Mouse (Mus musculus): ENCODE results near the gene Nes.
A peak's percentile ranks its signal among the peaks of the same experiment; 100 is the strongest.

Gene Nes

DNA sequence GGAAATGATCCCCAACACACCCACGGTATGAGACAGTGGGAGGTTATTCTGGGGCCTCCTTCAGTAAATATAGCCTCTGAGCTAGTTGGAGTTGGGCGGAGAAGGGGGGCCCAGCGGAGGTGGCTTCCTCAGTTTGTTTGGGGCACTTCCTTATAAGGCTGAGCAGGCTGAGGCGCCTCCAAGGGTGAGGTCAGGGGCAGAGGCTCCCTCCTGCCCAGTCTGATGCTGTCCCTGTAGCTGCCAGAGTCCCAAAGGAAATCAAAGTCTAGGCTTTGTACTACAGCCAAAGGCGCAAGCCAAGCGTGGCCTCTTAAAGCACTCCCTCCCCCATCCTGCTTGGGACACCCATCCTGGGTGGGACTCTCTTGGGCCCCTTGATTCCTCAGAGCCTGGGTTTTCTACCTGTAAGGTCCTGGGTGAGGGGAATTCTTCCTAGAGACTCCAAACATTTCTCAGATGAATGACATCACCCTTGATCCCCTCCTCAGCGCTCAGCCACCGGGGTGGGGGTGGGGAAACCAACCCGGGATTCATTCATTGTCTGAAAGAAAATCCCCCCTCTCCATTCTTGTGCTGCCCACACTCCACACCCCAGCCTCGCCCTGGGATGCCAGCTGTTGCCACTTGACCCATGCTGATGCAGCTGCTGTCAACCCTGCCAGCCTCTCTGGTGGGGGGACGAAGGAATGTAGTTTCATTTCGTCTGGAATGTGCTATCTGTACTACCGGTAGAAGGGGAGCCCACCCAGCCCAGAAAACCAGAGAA lies 12.1 kb downstream of the Nes start:
- DNase-seq (ENCODE audit: low spot score) = no peak

DNA sequence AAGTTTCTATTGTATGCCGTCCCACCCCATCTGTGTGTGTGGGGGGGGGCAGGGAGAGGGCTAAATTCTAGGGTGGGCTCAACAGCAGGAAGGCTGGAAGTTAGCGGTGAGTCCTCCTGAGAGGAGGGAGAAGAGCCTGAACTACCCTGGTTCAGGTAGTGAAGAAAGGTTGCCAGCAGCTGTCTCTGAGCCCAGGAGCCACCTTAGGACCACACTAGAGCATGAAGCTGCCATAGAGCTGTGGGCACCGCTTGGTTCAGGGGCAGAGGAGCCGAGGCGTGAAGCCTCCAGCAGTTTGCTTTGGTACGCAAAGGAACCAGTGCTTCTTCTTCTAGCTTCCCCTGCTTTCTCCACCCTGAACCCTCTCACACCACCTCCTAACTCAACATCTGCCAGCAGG lies 12.7 kb downstream of the Nes start:
- DNase-seq (ENCODE audit: low spot score) = no peak

DNA sequence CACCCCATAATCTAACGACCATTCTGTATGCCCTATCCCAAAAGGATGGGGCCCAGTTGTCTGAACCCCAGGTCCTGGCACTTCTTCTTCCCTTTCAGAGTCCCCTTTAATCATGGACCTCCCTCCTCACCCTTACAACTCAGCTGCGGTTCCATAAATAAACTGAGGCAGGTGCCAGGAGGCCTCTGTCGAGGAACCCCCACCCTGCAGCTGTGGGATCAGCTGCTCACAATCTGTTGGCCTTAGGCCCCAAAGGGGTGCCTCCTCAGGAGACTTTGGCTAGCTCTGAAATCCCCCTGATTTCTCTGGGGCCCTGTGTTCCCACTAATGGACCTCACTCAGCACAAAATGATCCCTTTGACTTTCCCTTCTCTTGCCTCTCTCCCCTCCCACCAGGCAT lies 13.2 kb downstream of the Nes start:
- no peak for DNase-seq (ENCODE audit: low spot score)

DNA sequence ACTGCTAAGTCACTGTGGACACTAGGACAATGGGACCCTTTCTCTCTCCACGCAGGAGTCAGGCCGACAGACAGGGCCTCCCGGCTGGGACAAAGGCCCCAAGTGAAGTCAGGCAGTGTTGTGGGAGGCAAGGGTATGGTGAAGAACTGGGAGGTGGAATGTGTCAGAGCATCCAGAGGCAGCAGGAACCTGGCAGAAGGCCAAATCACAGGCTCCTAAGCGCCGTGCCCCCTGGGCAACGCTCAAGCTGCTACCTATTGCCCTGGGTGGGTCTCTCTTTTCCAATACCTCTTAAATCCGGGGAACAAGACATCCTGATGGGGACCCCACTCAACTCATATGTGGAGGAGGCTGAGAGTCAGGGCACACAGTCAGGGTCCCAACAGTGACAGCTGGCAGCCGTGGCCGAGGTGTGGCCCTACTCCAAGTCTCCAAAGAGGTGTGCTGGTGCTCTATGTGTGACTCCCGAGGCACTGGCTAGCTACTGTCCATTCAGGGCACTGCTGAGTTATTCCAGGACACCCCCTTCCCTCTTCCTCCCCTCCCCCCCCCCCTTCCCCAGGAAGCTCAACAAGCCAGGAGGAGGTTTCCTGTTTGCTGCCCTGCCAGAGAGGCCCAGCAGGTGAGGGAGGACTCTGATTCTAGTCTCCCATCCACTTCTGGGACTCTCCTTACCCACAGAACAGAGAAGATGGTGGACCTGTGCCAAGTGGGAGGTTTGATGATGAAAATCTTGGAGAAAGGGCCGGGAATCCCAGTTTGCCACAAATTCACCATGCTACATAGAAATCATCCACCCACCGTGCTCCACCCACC lies 14.8 kb downstream of the Nes start:
- no peak for DNase-seq (ENCODE audit: low spot score)

DNA sequence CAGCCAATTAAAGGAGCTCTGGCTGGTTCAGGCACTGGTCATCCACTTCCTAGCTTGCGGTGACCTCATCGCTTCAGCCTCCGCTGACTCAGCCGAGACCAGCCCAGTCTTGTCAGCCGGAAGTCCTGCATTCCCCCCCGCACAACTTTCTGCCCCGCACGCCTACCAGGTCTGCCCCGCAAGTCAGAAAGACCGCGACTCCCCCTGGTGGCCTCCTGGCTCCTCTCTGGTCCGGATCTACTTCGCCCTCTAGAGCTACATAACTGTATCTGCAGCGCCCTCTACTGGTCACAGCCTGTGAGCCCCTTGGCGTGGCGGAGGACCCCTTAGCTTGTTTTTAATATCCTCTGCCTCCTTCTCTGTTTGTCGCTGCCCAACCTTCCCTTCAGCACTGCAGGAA lies 16.0 kb downstream of the Nes start:
- DNase-seq (ENCODE audit: low spot score) = peak; percentile 94

DNA sequence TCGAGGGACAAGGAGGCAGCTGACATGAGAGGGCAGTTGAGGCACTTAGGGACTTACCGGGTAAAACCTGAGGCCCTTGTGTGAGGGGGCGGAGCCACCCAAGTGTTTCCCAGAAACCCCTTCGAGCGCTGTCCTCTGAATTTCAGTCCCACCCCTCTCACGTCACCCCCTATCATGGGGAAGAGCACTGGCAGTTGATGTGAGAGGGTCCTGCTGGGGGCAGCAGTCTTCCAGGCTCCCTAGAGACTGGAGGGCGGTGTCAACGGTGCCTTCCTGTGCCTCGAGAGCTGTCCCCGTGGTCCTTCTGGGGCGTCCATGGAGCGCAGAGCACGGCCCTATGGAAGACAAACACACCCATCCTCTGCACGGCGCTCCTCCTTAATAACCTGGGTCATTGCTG lies 16.8 kb downstream of the Nes start:
- DNase-seq (ENCODE audit: low spot score) = no peak

DNA sequence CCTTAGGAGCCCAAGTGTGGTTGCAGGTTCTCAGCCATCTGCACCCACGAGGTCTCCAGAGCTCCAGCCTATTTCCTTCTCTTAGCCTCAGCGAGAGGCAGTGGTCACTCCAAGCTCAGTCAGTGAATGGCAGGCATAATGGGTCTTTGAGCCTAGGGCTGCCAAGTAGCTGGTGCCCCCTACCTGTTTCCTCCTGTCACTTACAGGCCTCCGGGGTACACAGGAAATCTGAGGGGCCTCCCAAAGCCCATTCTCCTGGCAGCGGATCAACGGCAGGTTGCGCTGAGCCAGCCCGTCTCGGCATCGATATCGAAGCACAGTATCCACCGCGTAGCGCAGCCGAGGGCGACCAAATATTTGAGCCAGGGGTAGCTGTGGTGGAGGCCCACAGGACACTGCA lies 17.2 kb downstream of the Nes start:
- no peak for DNase-seq (ENCODE audit: low spot score)

DNA sequence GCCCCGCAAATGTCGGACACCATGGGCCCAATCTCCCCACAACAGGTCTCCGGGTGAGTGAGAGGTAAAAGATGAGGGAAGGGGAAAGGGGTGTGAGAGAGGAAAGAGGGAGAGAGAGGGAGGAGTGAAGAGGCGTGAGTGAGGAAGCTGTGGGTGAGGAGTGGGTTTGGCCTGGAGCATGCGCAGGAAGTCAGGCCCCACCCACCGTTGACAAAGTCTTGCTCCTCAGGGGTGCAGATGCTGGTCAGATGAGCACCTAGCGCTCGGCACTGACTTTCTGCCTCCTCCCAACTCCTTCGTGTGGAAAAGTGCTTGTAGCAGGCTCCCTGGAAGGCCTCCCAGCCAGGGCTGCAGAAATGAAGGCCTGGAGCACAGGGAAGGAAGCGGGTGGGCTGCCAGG lies 19.1 kb downstream of the Nes start:
- no peak for DNase-seq (ENCODE audit: low spot score)

DNA sequence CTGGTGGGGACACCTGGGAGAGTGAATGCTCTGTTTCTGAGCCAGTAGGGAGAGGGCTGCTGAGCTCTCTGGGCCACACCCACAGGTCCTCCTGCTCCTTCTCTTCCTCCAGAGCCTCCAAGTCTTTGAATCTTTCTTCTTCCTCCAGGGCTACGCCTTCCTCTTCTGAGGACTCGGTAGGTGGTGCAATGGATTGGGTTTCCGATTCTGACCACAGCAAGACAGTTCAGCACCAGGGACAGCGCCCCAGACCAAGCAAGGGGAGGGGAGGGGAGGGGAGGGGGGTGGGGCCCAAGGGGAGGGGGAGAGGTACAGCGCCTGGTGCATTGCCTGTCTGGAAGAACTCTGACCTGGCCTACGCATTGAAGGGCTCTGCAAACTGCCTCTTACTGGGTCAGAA lies 22.6 kb downstream of the Nes start:
- DNase-seq (ENCODE audit: low spot score) = no peak

DNA sequence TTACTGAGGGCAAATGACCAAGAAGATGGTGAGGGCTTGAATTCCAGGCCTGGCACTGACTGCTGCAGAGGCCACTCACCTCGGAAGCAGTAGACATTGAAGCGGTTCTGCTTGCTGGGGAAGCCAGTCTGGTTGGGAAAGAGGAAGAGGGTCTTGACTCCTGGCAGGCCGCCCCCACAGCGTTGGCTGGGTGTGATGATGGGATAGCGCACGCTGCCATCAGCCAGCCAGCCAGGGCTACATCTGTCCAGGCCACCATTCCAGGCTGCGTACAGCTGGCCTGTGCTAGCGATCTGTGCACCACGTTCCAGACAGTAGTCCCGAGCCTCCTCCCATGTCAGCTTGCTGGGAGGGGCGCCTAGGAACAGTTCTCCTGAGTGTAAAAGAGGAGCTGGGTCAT lies 24.5 kb downstream of the Nes start:
- DNase-seq (ENCODE audit: low spot score) = no peak

DNA sequence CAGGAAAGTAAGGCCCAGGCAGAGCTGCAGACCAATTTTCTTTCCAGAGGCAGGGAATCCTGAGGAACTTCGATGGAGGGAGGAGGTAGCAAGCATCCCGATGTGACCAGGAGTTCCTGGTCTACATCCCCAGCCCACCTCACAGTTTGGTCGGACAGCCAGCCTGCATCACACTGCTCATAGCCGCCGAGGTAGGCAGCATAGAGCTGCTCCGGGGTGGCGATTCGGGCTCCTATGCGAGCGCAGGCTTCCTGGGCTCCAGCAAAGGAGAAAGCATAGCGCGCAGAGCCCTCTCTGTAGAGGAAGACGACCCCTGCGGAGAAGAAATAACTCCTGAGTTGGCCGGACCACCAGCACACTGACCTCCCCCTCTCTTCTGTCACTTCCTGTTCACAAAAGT lies 25.5 kb downstream of the Nes start:
- no peak for DNase-seq (ENCODE audit: low spot score)

DNA sequence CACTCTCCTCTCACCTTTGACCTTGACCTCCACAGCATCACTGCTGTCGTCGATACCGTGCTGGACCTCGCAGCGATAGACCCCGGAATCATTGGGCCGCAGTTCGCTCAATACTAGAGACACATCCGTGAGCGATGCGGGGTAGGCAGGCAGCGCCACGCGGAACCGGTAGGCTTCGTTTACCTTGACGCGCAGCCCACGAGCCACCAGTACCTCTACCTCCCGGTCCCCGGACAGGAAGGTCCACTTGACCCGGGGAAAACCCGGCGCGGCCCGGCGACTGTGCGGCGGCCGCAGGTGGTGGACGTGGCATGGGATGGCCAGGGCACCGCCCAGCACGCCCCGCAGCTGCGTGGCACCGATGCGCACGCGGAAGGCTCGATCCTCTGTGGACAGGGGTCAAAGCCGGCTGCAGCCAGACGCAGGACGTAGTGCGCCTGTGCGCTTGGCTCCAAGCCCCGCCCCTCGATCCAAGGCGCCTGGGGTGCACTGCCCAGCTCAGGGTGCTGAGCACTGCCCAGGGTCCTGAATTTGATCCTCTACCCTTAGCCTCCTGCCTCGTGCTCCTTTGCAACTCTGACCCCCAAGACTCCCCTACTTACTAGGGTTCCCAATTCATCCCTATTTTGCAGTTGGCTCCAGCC lies 26.2 kb downstream of the Nes start:
- no peak for DNase-seq (ENCODE audit: low spot score)

DNA sequence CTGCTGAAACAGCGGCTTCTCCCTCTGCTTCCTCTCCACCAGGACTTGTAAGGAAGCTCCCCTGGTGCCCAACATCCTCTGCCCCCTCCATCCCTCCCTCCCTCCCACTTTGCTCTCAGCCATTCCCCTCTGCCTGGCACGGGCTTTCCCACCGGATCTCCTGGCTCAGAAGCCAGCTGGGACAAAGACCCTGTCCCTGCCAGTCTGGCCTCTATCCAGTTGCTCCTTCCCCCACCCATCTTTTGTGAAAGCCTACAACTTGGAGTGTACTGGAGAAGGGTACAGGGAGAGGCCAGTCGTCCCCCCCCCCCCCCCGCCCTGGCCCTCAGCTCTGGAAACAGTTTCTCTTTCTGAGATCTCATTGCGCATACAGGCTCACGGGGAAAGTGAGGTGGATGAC lies 27.9 kb downstream of the Nes start:
- DNase-seq (ENCODE audit: low spot score) = no peak

DNA sequence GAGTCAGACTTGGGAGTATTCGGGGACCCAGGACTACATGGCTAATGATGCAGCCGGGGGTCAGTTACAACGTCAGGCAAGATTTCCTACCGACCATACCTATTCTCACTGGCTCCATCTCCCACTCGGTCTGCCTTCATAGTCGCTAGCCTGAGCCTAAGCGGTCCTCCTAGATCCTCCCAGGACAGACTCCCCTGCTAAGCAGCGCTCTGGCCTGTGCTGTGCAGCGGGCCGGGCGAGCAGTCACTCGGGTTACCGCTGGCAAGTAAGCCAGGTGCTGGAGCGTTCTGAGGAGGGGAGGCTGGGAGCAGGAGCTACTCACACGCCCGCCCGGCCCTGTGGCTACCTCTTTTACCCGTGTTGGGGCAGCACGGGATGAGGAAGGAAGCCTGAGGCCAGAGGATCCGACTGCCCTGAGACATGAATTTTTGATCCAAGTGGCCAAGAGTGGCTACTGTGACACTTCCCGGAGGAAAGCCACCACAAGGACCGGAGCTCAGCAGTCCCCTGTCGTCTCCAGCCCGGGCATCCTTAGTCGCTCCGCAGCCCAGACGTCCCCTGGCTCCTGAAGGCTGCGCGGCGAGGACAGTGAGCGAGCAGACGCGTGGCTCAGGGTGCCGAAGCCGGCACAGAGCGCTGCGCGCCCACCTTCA lies 28.5 kb downstream of the Nes start:
- no peak for DNase-seq (ENCODE audit: low spot score)

DNA sequence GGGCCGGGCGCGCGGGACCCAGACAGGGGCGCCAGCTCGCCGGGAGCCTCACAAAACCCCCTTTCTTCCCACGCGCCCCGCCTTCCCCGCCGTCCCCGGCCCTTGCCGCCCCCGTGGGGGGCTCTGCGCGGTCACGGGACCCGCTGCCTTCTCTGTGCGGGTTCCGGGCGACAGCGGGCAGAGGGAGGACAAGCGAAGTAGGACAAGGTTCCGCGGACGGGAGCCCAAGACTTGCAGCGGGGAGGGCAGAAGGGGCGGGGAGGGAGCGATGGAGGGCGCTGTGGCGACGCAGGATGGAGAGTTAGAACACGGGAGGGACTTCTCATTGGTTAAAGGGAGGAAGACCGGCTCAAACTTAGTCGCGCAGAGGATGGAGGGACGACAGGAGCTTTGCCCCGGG lies 29.3 kb downstream of the Nes start, which contains the start of gene Bcan:
Bcan (minus strand) TSS at position 50 of the 400 bp plus-strand sequence.
- DNase-seq (ENCODE audit: low spot score) = no peak

DNA sequence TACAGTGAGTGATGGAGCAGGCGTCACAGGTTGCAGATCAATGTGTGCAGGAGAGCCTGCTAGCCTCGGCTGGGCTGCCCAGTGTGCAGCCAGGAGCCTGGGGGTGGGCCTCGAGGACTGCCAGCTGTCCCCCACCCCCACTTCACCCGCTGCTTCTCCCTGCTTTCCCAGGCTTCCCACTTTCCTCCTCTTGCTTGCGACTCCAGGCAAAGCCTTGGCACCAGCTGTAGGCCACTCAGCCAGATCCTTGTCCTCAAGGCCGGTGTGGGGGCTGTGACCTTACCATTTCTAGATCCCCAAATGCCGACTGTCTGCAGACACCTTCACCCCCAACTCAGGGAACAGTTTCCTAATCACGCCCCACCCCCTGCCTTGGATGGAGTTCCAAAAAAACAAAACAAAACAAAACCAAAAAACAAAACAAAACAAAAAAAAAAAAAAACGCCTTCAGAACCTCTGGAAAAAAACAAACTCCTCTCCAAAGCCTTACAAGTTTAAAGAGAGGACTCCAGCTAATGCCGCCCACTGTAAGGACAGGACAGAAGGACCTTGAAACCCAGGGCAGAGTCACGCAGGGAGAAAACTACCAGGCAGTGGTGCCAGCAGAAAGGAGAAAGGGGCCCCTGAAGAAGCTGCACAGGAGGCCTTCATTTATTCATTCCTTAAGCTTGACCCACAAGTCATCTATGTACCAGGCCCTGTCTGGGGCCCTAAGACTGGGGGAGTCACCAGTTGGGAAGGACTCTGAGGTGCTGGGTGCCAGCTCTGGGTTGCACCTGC lies 30.1 kb downstream of the Nes start:
- DNase-seq (ENCODE audit: low spot score) = no peak

DNA sequence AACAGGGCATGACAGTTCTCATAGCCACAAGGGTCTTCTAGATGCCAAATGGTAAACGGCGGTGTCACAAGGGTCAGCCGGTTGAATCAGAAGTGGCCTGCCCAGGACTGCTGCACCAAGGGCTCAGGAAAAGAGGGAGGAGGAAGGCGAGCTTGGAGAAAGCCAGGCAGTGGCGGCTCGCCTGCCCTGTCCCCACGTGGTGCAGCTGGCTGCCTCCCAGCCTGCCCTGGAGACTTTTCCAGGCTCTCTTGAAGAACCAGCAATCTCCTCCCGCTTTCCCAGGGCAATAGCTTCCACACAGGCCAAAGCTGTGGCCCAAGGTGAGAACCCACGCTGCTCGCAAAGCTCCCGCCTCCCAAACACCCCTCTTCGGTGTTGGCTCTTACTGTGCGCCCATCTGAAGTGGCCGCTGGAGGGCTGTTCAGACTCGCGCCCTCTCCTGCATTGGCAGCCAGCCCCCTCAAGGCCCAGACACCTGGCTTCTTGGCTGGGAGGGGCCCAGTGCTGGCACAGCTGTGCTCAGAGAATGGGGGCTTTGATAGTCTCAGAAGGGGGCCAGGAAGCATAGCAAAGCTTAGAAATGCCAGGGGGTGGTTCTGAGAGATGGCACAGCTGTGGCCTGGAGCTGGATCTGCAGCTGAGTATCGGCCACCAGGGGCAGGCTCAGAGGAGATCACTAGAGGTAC lies 31.6 kb downstream of the Nes start:
- DNase-seq (ENCODE audit: low spot score) = no peak

DNA sequence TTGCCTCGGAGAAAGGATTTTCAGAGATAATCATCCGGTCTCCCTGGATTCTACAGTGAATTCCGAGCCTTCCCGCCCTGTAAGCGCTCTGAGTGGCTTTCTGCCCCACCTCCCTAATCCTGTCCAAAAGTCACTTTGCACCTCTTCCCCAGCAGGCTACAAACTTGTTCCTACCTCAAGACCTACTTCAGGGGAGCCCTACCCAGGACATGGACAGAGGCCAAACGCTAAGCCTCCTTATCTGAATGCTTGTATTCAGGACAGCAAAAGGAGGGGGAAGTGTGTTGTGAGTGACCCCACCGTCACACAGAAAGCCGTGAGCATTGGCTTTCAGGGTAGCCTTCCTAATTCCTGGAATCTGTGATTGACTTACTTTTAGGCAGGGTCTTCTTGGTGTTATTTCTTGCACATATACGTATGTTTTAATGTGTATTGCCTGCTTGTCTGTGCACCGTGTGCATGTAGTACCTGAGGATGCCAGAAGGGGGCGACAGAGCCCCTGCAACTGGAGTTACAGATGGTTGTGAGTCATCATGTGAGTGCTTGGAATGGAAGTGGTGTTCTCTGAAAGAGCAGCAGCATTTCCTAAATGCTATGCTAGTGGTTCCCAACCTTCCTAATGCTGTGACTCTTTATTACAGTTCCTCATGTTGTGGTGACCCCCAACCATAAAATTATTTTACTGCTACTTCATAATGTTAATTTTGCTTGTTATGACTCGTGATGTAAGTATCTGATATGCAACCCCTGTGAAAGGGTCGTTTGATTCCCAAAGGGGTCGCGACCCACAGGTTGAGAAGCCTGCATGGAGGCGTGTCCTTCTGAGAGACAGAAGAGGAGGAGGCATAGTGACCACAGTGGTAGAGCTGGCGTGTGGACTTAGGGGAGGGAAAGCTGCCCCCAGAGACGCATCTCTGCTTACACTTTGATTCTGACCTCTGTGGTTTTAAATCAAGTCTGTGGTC lies 35.2 kb downstream of the Nes start:
- no peak for DNase-seq (ENCODE audit: low spot score)

DNA sequence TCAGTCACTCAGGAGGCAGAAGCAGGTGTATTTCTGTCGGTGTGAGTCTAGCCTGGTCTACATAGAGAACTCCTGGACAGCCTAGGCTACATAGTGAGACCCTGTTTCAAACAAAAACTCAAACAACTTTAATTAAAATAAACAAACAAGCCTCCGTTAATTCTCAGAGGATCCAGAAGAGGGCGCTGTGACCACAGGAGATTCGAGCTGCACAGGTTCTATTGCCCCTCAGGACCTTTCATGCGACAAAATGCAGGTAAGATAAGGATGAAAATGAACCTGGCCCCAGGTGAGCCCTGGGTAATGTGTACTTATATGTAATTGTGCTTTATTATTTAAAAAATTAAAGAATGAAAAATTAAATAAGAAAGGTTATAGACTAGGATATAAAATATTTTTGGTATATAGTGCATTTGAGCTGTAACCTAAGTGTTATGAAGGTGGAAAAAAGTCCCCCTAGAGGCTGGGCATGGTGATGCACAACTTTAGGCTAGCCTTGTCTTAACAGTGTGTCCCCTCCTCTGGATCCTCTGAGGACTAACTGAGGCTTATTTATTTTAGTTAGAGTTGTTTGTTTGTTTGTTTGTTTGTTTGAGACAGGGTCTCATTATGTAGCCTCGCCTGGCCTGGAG lies 39.9 kb downstream of the Nes start:
- no peak for DNase-seq (ENCODE audit: low spot score)

Measured in urinary bladder, postnatal 10 days (tissue).